Mouse (Mus musculus) adipose tissue, adult 10 weeks (tissue): ENCODE measurements around the gene Habp4. TPM values are rescaled to one million over a fixed set of nuclear protein-coding genes. Genes with fewer than 3 reads are reported as not detected.

ENCODE experiments used
- polyA plus RNA-seq: library from polyadenylated mRNA; stranded (reverse); fragments of 350-450 nt; fragmentation: Illumina TruSeq; extraction: RNeasy Lipid Tissue Mini Kit (QIAGEN cat#74804); gene quantifications from one replicate; pipeline ENCODE4 v1.2.3, GENCODE M21; 2014; ENCODE audit warnings: low read depth, low replicate concordance

Gene Habp4
- polyA plus RNA-seq: 26.9 TPM

DNA sequence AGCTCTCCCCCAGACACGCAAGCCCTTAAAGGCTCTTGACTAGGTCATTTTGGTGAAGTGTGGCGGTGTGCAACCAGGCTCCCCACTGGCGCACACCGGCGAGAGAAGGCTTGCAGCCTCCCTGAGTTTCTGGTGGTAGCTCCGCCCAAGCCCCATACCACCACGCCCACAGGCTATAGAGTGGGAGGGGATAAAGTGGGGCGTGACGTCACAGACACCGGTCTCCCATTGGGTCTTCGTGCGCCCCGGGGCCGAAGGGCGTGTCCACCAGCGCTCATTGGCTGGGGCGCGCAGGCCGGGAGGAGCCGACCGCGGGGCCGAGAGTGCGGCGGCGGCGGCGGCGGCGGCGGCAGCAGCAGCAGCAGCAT lies at the start of gene Habp4:
Gene Habp4 (plus strand): TSS at position 277 of the 368 bp plus-strand sequence.

DNA sequence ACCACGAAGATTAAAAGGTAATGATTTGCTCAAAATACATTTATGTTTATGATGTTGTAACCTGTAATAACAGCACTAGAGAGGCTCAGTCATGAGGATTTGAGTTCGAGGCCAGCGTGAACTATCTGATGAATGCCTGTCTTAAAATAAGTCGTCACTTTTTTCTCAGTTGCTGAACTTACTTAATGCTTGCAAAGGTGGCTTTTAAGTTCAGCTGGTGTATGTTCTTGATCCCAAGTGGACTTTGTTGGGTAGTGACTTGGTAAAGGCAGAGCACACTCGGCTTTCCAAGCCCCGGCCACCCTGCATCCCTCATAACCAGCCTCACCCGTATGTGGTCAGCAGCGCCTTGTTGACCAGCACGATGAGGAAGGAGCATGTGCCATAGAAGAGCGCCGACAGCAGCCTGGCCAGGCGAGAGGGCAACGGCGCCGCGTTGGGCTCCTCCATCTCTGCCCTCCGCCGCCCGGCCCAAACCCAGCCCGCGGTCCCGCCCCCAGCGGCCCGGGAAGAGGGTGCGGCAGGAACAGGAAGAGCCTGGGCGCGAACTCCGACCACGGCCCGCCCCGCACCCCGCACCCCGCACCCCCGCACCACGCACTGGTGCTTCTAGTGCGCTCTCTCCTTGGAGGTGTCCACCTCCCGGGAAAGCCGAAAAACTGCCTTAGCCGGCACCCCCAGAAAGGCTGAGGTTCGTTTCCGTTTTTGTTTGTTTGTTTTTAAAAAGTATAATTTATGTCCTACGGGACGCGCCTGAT lies 32.6 kb upstream of the Habp4 start, which contains the start of gene Slc35d2:
Gene Slc35d2 (minus strand): TSS at position 511 of the 758 bp plus-strand sequence.

DNA sequence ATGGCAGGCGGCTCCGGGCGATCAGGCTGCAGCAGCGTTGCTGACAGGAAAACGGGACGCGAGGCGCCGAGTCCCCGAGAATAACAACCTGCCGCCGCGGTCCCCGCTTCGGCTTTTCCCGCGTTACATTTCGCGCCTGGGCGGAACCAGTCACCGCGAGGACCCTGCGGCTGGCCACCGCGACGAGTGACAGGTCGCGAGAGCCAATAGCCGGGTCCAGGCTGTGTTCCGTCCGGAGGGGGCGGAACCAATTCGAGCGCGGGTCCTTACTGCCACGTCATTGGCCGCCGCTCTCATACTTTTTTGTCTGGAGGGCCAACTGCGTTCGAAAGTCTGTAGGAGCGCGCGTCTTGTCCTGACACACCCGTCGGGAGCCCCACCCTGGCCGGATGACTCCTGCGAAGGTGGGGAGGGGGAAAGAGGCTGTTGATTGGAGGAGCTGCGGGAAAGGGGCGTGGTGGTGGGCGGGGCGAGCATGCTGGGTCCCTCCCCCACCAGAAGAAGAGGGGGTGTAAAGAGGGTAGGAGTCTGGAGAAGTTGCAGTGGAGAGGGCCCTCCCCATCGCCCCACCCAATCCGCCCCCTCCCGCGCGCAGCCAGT lies 8.4 kb upstream of the Habp4 start, which contains the start of gene Zfp367:
Gene Zfp367 (minus strand): TSS at position 120 of the 600 bp plus-strand sequence.

Other genes with a start within 250 kb of the Habp4 start
- gene Hsd17b3, start 72.6 kb upstream of the Habp4 start, polyA plus RNA-seq: 3.1 TPM
- gene Slc35d2, start 32.5 kb upstream of the Habp4 start, polyA plus RNA-seq: 4.1 TPM
- gene Zfp367, start 8.6 kb upstream of the Habp4 start, polyA plus RNA-seq: 17.7 TPM
- 9.7 TPM for gene Cdc14b, start 113.5 kb downstream of the Habp4 start, polyA plus RNA-seq
- gene Aaed1, start 150.9 kb downstream of the Habp4 start, polyA plus RNA-seq: 30.1 TPM
- gene Ctsl, start 209.1 kb downstream of the Habp4 start, polyA plus RNA-seq: 571 TPM